In genomic region chr19:4625829-4626535, GRCm38 (mm10) we compare ENCODE assay signal across 8 mouse cellular contexts. TPM values are rescaled to one million over a fixed set of nuclear protein-coding genes. Genes with fewer than 3 reads are reported as not detected.
DNase-seq lines count a peak whose midpoint lies in the region; ATAC-seq and TF ChIP-seq lines count a peak whose summit lies in the region.

No protein-coding gene starts in this region.

- intact Hi-C loops in heart, postnatal 36 days (cut with DNase I), result loop anchor here (5.0 kb wide), 2 partner anchors 129 to 341 kb away; partner anchors contain the start of gene 2010003K11Rik

- no peak for TF ChIP-seq CTCF in ES-Bruce4 (IDR thresholded peaks at IDR 0.05; ENCODE audit: low read depth, low read length)

- no peaks in the 10 kb centered on the region for H3K9me3 ChIP-seq in heart, embryonic 15.5 days (replicated peaks)
- no peaks in the 10 kb centered on the region for H3K9me3 ChIP-seq in ES-Bruce4 (replicated peaks; ENCODE audit: control insufficient read depth, insufficient read depth, low read length, poor library complexity, severe bottlenecking)
- H3K9me3 ChIP-seq in erythroblast, embryonic 14.5 days (ENCODE audit: control insufficient read depth, low read length), result no peaks in the 10 kb centered on the region
- no peaks in the 10 kb centered on the region for H3K9me3 ChIP-seq in liver, embryonic 12.5 days (replicated peaks)

- no peak for TF ChIP-seq EP300 in ES-Bruce4 (IDR thresholded peaks at IDR 0.05; ENCODE audit: insufficient read depth, low read depth, low read length)

- DNase-seq in heart, postnatal 36 days, result no peak
- peak; percentile 71 for DNase-seq in testis, postnatal 10 days (ENCODE audit: low spot score)
- no peak for DNase-seq in cerebellum, adult 11 months
- DNase-seq in urinary bladder, postnatal 36 days (ENCODE audit: low spot score in 2 of 2), result no peak

- H3K27ac ChIP-seq in heart, embryonic 15.5 days, result peak overlapping the region; percentile 91
- H3K27ac ChIP-seq in ES-Bruce4 (ENCODE audit: insufficient read depth, low read length), result peak overlapping the region; percentile 40; the same call in 1 of the 2 replicates
- peak overlapping the region; percentile 85 for H3K27ac ChIP-seq in liver, embryonic 12.5 days

- peaks cover 19% of the 10 kb centered on the region for H3K4me1 ChIP-seq in heart, embryonic 15.5 days (replicated peaks)
- no peaks in the 10 kb centered on the region for H3K4me1 ChIP-seq in ES-Bruce4 (ENCODE audit: control insufficient read depth, insufficient read depth, low read length)
- H3K4me1 ChIP-seq in erythroblast, embryonic 14.5 days (ENCODE audit: control insufficient read depth), result peaks cover 36% of the 10 kb centered on the region
- H3K4me1 ChIP-seq in liver, embryonic 12.5 days, result peaks cover 40% of the 10 kb centered on the region

- no peaks in the 10 kb centered on the region for H3K27me3 ChIP-seq in heart, embryonic 15.5 days
- H3K27me3 ChIP-seq in ES-Bruce4 (ENCODE audit: control insufficient read depth, insufficient read depth, low read length, poor library complexity, severe bottlenecking), result no peaks in the 10 kb centered on the region
- no peaks in the 10 kb centered on the region for H3K27me3 ChIP-seq in erythroblast, embryonic 14.5 days (ENCODE audit: control insufficient read depth)
- H3K27me3 ChIP-seq in liver, embryonic 12.5 days (replicated peaks), result no peaks in the 10 kb centered on the region

- no peak for TF ChIP-seq POLR2A in ES-Bruce4 (IDR thresholded peaks at IDR 0.05; ENCODE audit: insufficient read depth, low read length)

- peak; percentile 48 for ATAC-seq in heart, embryonic 15.5 days (replicated peaks; ENCODE audit: insufficient number of reproducible peaks, insufficient read depth, low FRiP score, low read depth)
- ATAC-seq in liver, embryonic 12.5 days, result peak; percentile 72

- H3K9ac ChIP-seq in heart, embryonic 15.5 days, result peak overlapping the region; percentile 92
- H3K9ac ChIP-seq in ES-Bruce4 (ENCODE audit: low read depth, poor library complexity, severe bottlenecking), result peak overlapping the region; percentile 82
- H3K9ac ChIP-seq in liver, embryonic 12.5 days, result peak overlapping the region; percentile 94

- H3K36me3 ChIP-seq in heart, embryonic 15.5 days, result peaks cover 23% of the 10 kb centered on the region; the same call in 1 of the 2 replicates
- H3K36me3 ChIP-seq in ES-Bruce4 (ENCODE audit: control insufficient read depth, insufficient read depth, low read length, poor library complexity, severe bottlenecking), result peaks cover 8% of the 10 kb centered on the region
- H3K36me3 ChIP-seq in erythroblast, embryonic 14.5 days (ENCODE audit: control insufficient read depth), result peaks cover 34% of the 10 kb centered on the region
- H3K36me3 ChIP-seq in liver, embryonic 12.5 days, result peaks cover 33% of the 10 kb centered on the region

- H3K4me3 ChIP-seq in heart, embryonic 15.5 days, result peak overlapping the region; percentile 82
- H3K4me3 ChIP-seq in ES-Bruce4 (ENCODE audit: low read depth, low read length), result peak overlapping the region; percentile 95
- peak overlapping the region; percentile 87 for H3K4me3 ChIP-seq in erythroblast, embryonic 14.5 days (replicated peaks)
- peak overlapping the region; percentile 81 for H3K4me3 ChIP-seq in liver, embryonic 12.5 days

- WGBS in heart, embryonic 15.5 days, result 1% methylated on average over 35 of the region's 35 CpGs
- WGBS in liver, embryonic 12.5 days (ENCODE audit: insufficient replicate concordance), result 1% methylated on average over 35 of the region's 35 CpGs

- peak overlapping the region; percentile 88 for H3K4me2 ChIP-seq in heart, embryonic 15.5 days
- H3K4me2 ChIP-seq in liver, embryonic 12.5 days, result peak overlapping the region; percentile 86

RNA-seq across cellular contexts. Expression of gene Rce1, which starts 0.5 kb away (rescaled TPM):
- polyA plus RNA-seq in heart, embryonic 15.5 days (2015; fragmentation: Nextera tagmentation; extraction: Ambion mirVana), result 34.5 and 41.4 TPM in 2 replicates
- 10 to 100 TPM in 1 of 2 experiments, 1 to 10 TPM in 1; 9.4 to 10.1 TPM for total RNA-seq in heart, postnatal 36 days (2021)
- 32.7 and 34.4 TPM in 2 replicates for polyA plus RNA-seq in ES-Bruce4 (2011; ENCODE audit: insufficient read depth, insufficient read length, low read depth, missing spikeins)
- polyA plus RNA-seq in erythroblast, embryonic 14.5 days (2012), result 2.8 and 4.5 TPM in 2 replicates
- polyA plus RNA-seq in liver, embryonic 12.5 days (2016; fragmentation: Nextera tagmentation; extraction: Ambion mirVana), result 35.9 and 39.3 TPM in 2 replicates

RNA-seq across cellular contexts. Expression of gene Lrfn4, which starts 10.5 kb away (rescaled TPM):
- polyA plus RNA-seq in heart, embryonic 15.5 days (2015; fragmentation: Nextera tagmentation; extraction: Ambion mirVana), result 3.2 and 4.0 TPM in 2 replicates
- total RNA-seq in heart, postnatal 36 days (2021), result 1 to 10 TPM; 7.7 to 9.2 TPM
- 13.5 and 15.3 TPM in 2 replicates for polyA plus RNA-seq in ES-Bruce4 (2011; ENCODE audit: insufficient read depth, insufficient read length, low read depth, missing spikeins)
- 0.18 and 0.26 TPM in 2 replicates for polyA plus RNA-seq in erythroblast, embryonic 14.5 days (2012)
- polyA plus RNA-seq in liver, embryonic 12.5 days (2016; fragmentation: Nextera tagmentation; extraction: Ambion mirVana), result 2.6 and 2.7 TPM in 2 replicates

Comparison
In these comparisons a context has a peak if more than half of its experiments do, and no peak if none do; other contexts are left out.
1. H3K27ac ChIP-seq: peak in every context shown above with its lines; median percentile 91 in heart, embryonic 15.5 days; 85 in liver, embryonic 12.5 days; 40 in ES-Bruce4.